In the genomic region with DNA sequence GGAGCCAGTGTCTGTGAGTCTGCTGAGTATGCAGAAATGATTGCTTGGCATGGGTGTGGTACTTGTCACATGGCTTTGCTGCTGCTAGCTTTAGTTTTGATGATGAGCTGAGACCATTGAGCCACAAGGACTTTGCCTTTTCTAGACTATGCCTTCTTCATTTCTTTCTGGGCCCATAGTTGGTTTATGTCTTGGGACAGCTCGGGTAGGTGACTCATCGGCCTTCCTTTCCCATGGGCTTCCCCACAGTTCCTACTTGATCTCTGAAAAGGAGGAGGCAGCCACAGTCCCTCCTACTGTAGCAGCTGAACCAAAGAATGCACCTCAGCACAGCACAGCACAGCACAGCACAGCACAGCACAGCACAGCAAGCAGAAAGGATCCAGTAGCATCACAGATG, we compare ENCODE assay signal across 24 mouse cellular contexts.
A peak's percentile ranks its signal among the peaks of the same experiment; 100 is the strongest.
DNase-seq lines count a peak whose midpoint lies in the region; ATAC-seq lines count a peak whose summit lies in the region.
"Had no signal": no experiment of that assay in that cellular context is flagged by ENCODE, and none has a peak within 500 bp of the region (broad histone marks: within the 10 kb centered on the region; RNA-seq: fewer than 3 reads in every experiment).

No protein-coding gene starts in this region.

- no peaks in the 10 kb centered on the region for H3K27me3 ChIP-seq in intestine, embryonic 16.5 days (replicated peaks; ENCODE audit: control insufficient read depth, insufficient read depth, low read length)
- H3K27me3 ChIP-seq in midbrain, embryonic 16.5 days (ENCODE audit: control insufficient read depth, insufficient read depth, low read depth, low read length) = no peaks in the 10 kb centered on the region
- H3K27me3 ChIP-seq: embryonic facial prominence, embryonic 13.5 days; hindbrain, embryonic 13.5 days; limb, embryonic 15.5 days; liver, embryonic 15.5 days; lung, embryonic 15.5 days had no signal

- H3K4me1 ChIP-seq in intestine, embryonic 16.5 days (ENCODE audit: control insufficient read depth, insufficient read depth, low read length) = peaks cover 22% of the 10 kb centered on the region
- H3K4me1 ChIP-seq in midbrain, embryonic 16.5 days (ENCODE audit: control insufficient read depth, insufficient read depth, low read length) = peaks cover 3% of the 10 kb centered on the region; the same call in 1 of the 2 replicates

- no peak overlapping the region for H3K4me3 ChIP-seq in intestine, embryonic 16.5 days (ENCODE audit: low read length)
- no peak overlapping the region for H3K4me3 ChIP-seq in midbrain, embryonic 16.5 days (ENCODE audit: low read depth, low read length)
- H3K4me3 ChIP-seq: embryonic facial prominence, embryonic 13.5 days; erythroblast, embryonic 14.5 days; hindbrain, embryonic 13.5 days; limb, embryonic 15.5 days; liver, embryonic 15.5 days; lung, embryonic 15.5 days had no signal

- peak; percentile 64 for ATAC-seq in intestine, embryonic 16.5 days
- ATAC-seq in midbrain, embryonic 16.5 days = no peak
- ATAC-seq: forebrain, embryonic 14.5 days; inflammation-experienced regulatory T-cells, adult 6 months had no signal

- H3K9ac ChIP-seq in intestine, embryonic 16.5 days (ENCODE audit: low read depth, low read length) = no peak overlapping the region
- H3K9ac ChIP-seq in midbrain, embryonic 16.5 days (ENCODE audit: low read depth, low read length) = no peak overlapping the region
- H3K9ac ChIP-seq: embryonic facial prominence, embryonic 13.5 days; hindbrain, embryonic 13.5 days; limb, embryonic 15.5 days; liver, embryonic 15.5 days; lung, embryonic 15.5 days had no signal

- 66% methylated on average over 2 of the region's 2 CpGs for WGBS in intestine, embryonic 16.5 days
- 76% methylated on average over 2 of the region's 2 CpGs for WGBS in midbrain, embryonic 16.5 days

- no peaks in the 10 kb centered on the region for H3K36me3 ChIP-seq in intestine, embryonic 16.5 days (ENCODE audit: control insufficient read depth, insufficient read depth, low read length)
- no peaks in the 10 kb centered on the region for H3K36me3 ChIP-seq in midbrain, embryonic 16.5 days (ENCODE audit: control insufficient read depth, insufficient read depth, low read length)
- H3K36me3 ChIP-seq: embryonic facial prominence, embryonic 13.5 days; hindbrain, embryonic 13.5 days; limb, embryonic 15.5 days; liver, embryonic 15.5 days; lung, embryonic 15.5 days had no signal

- H3K4me2 ChIP-seq in intestine, embryonic 16.5 days (ENCODE audit: low read depth, low read length) = no peak overlapping the region
- no peak overlapping the region for H3K4me2 ChIP-seq in midbrain, embryonic 16.5 days (ENCODE audit: low read length)
- H3K4me2 ChIP-seq: embryonic facial prominence, embryonic 13.5 days; hindbrain, embryonic 13.5 days; limb, embryonic 15.5 days; liver, embryonic 15.5 days; lung, embryonic 15.5 days; midbrain, embryonic 11.5 days had no signal

- H3K27ac ChIP-seq in intestine, embryonic 16.5 days (ENCODE audit: low read length) = peak overlapping the region; percentile 73
- H3K27ac ChIP-seq in midbrain, embryonic 16.5 days (ENCODE audit: low read length) = no peak overlapping the region
- H3K27ac ChIP-seq: embryonic facial prominence, embryonic 13.5 days; hindbrain, embryonic 13.5 days; limb, embryonic 15.5 days; liver, embryonic 15.5 days; lung, embryonic 15.5 days had no signal

- H3K9me3 ChIP-seq in intestine, embryonic 16.5 days (ENCODE audit: control insufficient read depth, low read length) = no peaks in the 10 kb centered on the region
- H3K9me3 ChIP-seq in midbrain, embryonic 16.5 days (replicated peaks; ENCODE audit: control insufficient read depth, low read length, poor library complexity, severe bottlenecking) = no peaks in the 10 kb centered on the region
- H3K9me3 ChIP-seq: embryonic facial prominence, embryonic 13.5 days; hindbrain, embryonic 13.5 days; limb, embryonic 15.5 days; liver, embryonic 15.5 days; lung, embryonic 15.5 days had no signal

- DNase-seq in 3134 (ENCODE audit: extremely low read depth, insufficient read length, low spot score) (peak; percentile 58), 3T3-L1 (ENCODE audit: low read depth, low spot score) (peak; percentile 85), NIH3T3 (ENCODE audit: low read depth) (peak; percentile 69)
- no peak for DNase-seq in testis, postnatal 14 days (ENCODE audit: low spot score)
- no peak for DNase-seq in embryo, embryonic 10 days (ENCODE audit: low spot score)
- DNase-seq in cerebellum, adult 8-10 months = no peak
- DNase-seq: cerebellum, adult 11-12 months; cerebellum, postnatal 14 days; embryo, embryonic 11 days; gastrocnemius, postnatal 10 days; kidney, postnatal 25 days; spleen, adult 18-20 months; thymus, postnatal 25 days had no signal

Comparison
In these comparisons a context has a peak if more than half of its experiments do, and no peak if none do; other contexts are left out.
1. DNase-seq: peak in 3134 (single experiment), 3T3-L1 (single experiment) and NIH3T3 (single experiment); none in testis, postnatal 14 days (single experiment), embryo, embryonic 10 days (single experiment) and cerebellum, adult 8-10 months (single experiment).